Mouse (Mus musculus): ENCODE results near the gene Prepl.

- TF ChIP-seq CTCF (IDR thresholded peaks at IDR 0.05; ENCODE audit: insufficient read depth, low read length) (no peak), POLR2A (IDR thresholded peaks at IDR 0.05; ENCODE audit: borderline replicate concordance, extremely low read depth, low read depth, low read length) (no peak)
Measured at GRCm38 (mm10) chr17:85034068-85034467, 56.0 kb downstream of the Prepl start.
